Mouse (Mus musculus) kidney, postnatal 0 days (tissue): ENCODE data around the gene Sap30. TPM values are rescaled to one million over a fixed set of nuclear protein-coding genes. Genes with fewer than 3 reads are reported as not detected.
"Not testable (repeated sequence)": the region's sequence is repeated elsewhere in the genome, so short reads cannot be mapped to it uniquely, and the experiment has no call there.

ENCODE experiments used
- ATAC-seq: fragments of 200-750 bp; cut with Nextera tagmentation; replicated peaks from 2 replicates; pipeline ENCODE4 v1.8.0; 2017; ENCODE audit warnings: low read depth, moderate number of reproducible peaks, moderate TSS enrichment, moderate library complexity; ENCODE audit not compliant: low FRiP score
- DNase-seq: peaks from one replicate; pipeline ENCODE4 v3.0.0-alpha.2; 2016; ENCODE audit warnings: low spot score
- H3K27ac ChIP-seq: fragments of 300-500 bp; sonication (generic); 2 replicates; pipeline ENCODE4 v1.5.1; 2014; ENCODE audit warnings: mild to moderate bottlenecking
- H3K27me3 ChIP-seq: fragments of 300-500 bp; sonication (generic); 2 replicates; pipeline ENCODE4 v1.6.1; 2014; ENCODE audit warnings: low read length, mixed read lengths; ENCODE audit not compliant: insufficient read depth
- H3K36me3 ChIP-seq: fragments of 300-500 bp; sonication (generic); 2 replicates; pipeline ENCODE4 v1.6.1; 2014; ENCODE audit warnings: low read length, mixed read lengths; ENCODE audit not compliant: insufficient read depth
- H3K4me1 ChIP-seq: fragments of 300-500 bp; sonication (generic); replicated peaks from 2 replicates; pipeline ENCODE4 v1.6.1; 2014; ENCODE audit warnings: antibody characterized with exemption, low read length, mixed read lengths; ENCODE audit not compliant: insufficient read depth
- H3K4me2 ChIP-seq: fragments of 300-500 bp; sonication (generic); 2 replicates; pipeline ENCODE4 v1.6.1; 2014; ENCODE audit warnings: mild to moderate bottlenecking, low read length, moderate library complexity, mixed read lengths
- H3K4me3 ChIP-seq: fragments of 300-500 bp; sonication (generic); replicated peaks from 2 replicates; pipeline ENCODE4 v1.5.1; 2014; ENCODE audit warnings: low read depth, low read length
- H3K9ac ChIP-seq: fragments of 300-500 bp; sonication (generic); 2 replicates; pipeline ENCODE4 v1.6.1; 2014; ENCODE audit warnings: low read depth, low read length
- H3K9me3 ChIP-seq: fragments of 300-500 bp; sonication (generic); replicated peaks from 2 replicates; pipeline ENCODE4 v1.6.1; 2016; ENCODE audit warnings: low read length, inconsistent platforms, mixed read lengths
- CTCF ChIP-seq: IDR thresholded peaks from 2 replicates; pipeline ENCODE4 v1.5.1; 2016; ENCODE audit warnings: antibody characterized with exemption, low read depth, mild to moderate bottlenecking, moderate library complexity
- WGBS: fragments of 180-500 bp; shearing (Covaris S2); extraction: QIAGEN DNeasy Blood & Tissue Kit; methylation state at CpG from one replicate; pipeline ENCODE4 v1.1.7; 2014; 5-methylcytosine and 5-hydroxymethylcytosine counted together
- polyA plus RNA-seq: library from polyadenylated mRNA; unstranded; fragments of >200 nt; fragmentation: Nextera tagmentation; extraction: Ambion mirVana; gene quantifications from 2 replicates; pipeline ENCODE4 v1.2.1, GENCODE M21; 2015

Sap30 gene
- polyA plus RNA-seq, 1 experiment from 2014 or later: 35.4 TPM

DNA sequence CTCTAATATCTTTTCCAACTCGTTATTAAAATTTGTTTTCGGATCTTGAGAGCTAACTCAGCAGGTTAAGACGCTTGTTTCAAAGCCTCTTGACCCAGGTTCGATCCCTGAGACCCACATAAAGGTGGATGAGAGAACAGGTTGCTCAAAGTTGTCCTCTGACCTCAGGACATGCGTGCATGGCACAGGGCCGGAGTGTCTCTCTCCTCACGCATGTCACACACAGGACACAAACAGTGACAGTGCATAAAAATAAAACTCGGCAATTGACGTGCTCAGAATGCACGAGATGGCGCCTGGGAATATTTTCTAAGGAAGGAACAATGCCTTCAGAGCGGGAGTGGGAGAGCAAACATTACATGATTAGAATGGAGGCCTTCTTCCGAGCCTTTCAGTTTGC, 42.6 kb upstream of the Sap30 start:
- 0 out of 2 replicates have a peak overlapping the region, but pooled peaks have one; percentile 2 for H3K4me3 ChIP-seq
- 0 out of 2 replicates have a peak overlapping the region, but pooled peaks have one; percentile 25 for H3K27ac ChIP-seq
- DNase-seq (no peak), ATAC-seq (no peak)
- WGBS: 86% methylated on average over 13 of the region's 13 CpGs
- H3K27me3 ChIP-seq: no peaks in the 10 kb centered on the region
- no peak for TF ChIP-seq CTCF
- H3K4me2 ChIP-seq: peak overlapping the region; percentile 38; the same call in 1 of the 2 replicates
- no peaks in the 10 kb centered on the region for H3K9me3 ChIP-seq
- H3K9ac ChIP-seq: no peak overlapping the region
- H3K4me1 ChIP-seq: no peaks in the 10 kb centered on the region
- H3K36me3 ChIP-seq: 0 out of 2 replicates have a peak, but pooled peaks cover 3% of the 10 kb centered on the region

DNA sequence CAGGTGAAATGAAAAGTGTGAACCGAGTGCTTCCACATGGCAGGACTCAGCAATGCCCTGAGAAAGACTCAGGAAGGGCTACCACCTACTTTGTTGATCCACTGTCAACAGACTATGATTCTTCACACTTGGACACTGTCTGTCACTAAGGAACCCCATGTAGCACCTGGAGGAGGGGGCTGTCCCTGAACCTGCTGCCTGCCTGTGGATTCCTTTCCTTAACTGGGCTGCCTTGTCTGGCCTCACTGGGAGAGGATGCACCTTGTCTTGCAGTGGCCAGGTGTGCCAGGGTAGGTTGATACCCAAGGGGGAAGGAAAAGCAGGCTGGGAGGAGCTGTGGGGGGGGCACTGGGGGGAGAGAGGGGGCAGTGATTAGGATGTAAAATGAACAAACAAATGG, 40.4 kb upstream of the Sap30 start:
- no peak overlapping the region for H3K4me2 ChIP-seq
- no peak for ATAC-seq
- WGBS: 92% methylated on average over 1 of the region's 1 CpGs
- no peaks in the 10 kb centered on the region for H3K9me3 ChIP-seq
- no peak for TF ChIP-seq CTCF
- 0 out of 2 replicates have a peak, but pooled peaks cover 4% of the 10 kb centered on the region for H3K36me3 ChIP-seq
- no peak overlapping the region for H3K9ac ChIP-seq
- H3K4me3 ChIP-seq: no peak overlapping the region
- no peak for DNase-seq
- H3K4me1 ChIP-seq: no peaks in the 10 kb centered on the region
- H3K27me3 ChIP-seq: no peaks in the 10 kb centered on the region
- no peak overlapping the region for H3K27ac ChIP-seq

DNA sequence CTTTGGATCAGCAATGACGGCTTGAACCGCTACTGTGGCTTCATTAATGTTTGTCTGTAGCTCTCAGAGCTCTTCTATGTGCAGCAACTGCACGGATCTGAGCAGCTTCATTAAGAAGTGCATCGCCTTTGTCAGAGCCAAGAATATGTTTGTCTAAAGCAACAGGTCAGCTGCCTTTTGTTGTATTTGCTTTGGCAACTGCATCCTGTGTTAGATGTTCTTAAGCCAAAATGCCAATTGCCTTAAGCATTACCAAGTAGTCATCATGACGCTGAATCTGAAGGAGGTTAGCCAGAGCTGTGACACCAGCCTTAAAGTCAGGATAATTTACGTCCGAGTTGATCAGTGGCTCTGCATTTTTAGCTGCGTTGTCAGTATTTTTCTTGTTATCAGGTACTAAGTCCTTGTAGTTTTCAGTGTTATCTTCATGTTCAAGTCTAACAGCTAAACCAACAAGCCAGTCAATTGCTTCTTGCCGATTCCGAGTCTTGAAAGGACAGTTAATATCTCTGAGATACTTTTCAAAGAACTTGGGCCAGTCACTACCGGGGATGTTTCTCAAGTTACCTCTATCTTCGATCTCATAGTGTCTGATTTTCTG, 32.6 kb upstream of the Sap30 start:
- DNase-seq: no peak
- TF ChIP-seq CTCF: no peak

DNA sequence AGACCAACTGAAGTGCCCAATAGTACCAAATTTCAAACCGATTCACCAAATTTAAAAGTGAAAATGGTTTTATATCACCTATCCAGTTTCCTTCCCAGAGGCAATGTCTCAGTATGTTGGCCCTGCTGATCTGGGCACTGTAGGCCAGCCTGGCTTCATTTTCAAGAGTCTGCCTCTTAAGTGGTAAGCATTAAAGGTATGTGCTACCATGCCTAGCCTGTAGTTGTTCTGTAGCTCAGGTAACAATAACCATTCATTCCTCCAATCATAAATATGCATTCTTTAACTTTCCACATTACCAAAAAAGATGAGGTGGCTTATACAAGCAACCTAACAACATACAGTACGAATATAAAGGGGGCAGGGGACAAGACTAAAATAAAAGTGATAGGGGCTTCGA, 30.1 kb upstream of the Sap30 start:
- H3K4me1 ChIP-seq: no peaks in the 10 kb centered on the region
- no peak overlapping the region for H3K27ac ChIP-seq
- H3K9ac ChIP-seq: no peak overlapping the region
- no peak overlapping the region for H3K4me3 ChIP-seq
- no peaks in the 10 kb centered on the region for H3K9me3 ChIP-seq
- H3K4me2 ChIP-seq: no peak overlapping the region
- no peak for TF ChIP-seq CTCF
- peaks cover 6% of the 10 kb centered on the region; the same call in 1 of the 2 replicates for H3K36me3 ChIP-seq
- ATAC-seq (no peak), DNase-seq (no peak)
- WGBS: 82% methylated on average over 3 of the region's 3 CpGs
- no peaks in the 10 kb centered on the region for H3K27me3 ChIP-seq

More for the DNA sequence above, 32.6 kb upstream of the Sap30 start:
- H3K4me3 ChIP-seq: no peak overlapping the region
- WGBS: 67% methylated on average over 12 of the region's 12 CpGs
- H3K9me3 ChIP-seq: no peaks in the 10 kb centered on the region
- H3K36me3 ChIP-seq: peaks cover 5% of the 10 kb centered on the region; the same call in 1 of the 2 replicates
- H3K9ac ChIP-seq: no peak overlapping the region
- H3K4me2 ChIP-seq: no peak overlapping the region
- ATAC-seq: no peak
- H3K27me3 ChIP-seq: no peaks in the 10 kb centered on the region
- H3K4me1 ChIP-seq: no peaks in the 10 kb centered on the region
- no peak overlapping the region for H3K27ac ChIP-seq

DNA sequence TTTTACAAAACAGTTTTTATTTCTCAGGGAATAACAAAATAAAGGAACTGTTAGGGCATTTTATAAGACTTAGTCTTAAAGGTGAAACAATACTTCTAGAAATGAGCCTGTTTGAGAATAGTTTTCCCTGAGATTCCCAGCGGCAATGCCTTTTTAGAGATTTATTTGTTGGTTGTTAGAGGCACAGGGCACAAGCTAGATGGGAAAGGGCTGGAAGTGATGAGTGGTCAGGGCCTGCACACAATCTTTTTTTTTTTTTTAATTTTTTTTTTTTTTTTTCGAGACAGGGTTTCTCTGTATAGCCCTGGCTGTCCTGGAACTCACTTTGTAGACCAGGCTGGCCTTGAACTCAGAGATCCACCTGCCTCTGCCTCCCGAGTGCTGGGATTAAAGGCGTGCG, 29.0 kb upstream of the Sap30 start:
- not testable (repeated sequence) for H3K9me3 ChIP-seq, H3K4me2 ChIP-seq, H3K4me3 ChIP-seq, H3K27me3 ChIP-seq, ATAC-seq, H3K4me1 ChIP-seq, H3K9ac ChIP-seq, H3K27ac ChIP-seq, H3K36me3 ChIP-seq, DNase-seq
- 86% methylated on average over 4 of the region's 5 CpGs for WGBS

DNA sequence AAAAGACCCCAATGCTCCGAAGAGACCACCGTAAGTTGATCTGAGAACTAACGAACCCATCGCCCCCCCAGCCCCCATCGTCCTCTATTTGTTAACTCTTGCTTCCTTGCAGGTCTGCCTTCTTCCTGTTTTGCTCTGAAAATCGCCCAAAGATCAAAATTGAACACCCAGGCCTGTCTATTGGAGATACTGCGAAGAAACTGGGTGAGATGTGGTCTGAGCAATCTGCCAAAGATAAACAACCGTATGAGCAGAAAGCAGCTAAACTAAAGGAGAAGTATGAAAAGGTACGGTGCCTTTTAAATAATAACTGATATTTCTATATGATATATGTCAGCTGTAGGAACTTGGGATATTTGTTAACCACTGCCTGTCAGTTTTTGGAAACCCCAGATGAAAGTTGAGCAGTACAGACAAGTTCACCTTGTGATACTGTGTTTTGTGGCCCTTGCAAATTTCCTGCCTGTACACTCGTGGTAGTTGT, 25.6 kb upstream of the Sap30 start:
- not testable (repeated sequence) for H3K27me3 ChIP-seq, ATAC-seq, H3K36me3 ChIP-seq, H3K27ac ChIP-seq, DNase-seq, H3K9me3 ChIP-seq, H3K4me1 ChIP-seq
- Histone ChIP-seq H3K9ac (peak overlapping the region; percentile 92; the same call in 1 of the 2 replicates), H3K4me3 (peak overlapping the region; percentile 76), H3K4me2 (peak overlapping the region; percentile 52)
- WGBS: 6% methylated on average over 9 of the region's 10 CpGs
